In genomic region chr7:108972273-108972672, GRCm38 (mm10) we compare ENCODE assay signal across 10 mouse cellular contexts. TPM values are rescaled to one million over a fixed set of nuclear protein-coding genes. Genes with fewer than 3 reads are reported as not detected.
A peak's percentile ranks its signal among the peaks of the same experiment; 100 is the strongest.
DNase-seq lines count a peak whose midpoint lies in the region; ATAC-seq lines count a peak whose summit lies in the region.
"Had no signal": no experiment of that assay in that cellular context is flagged by ENCODE, and none has a peak within 500 bp of the region (broad histone marks: within the 10 kb centered on the region; RNA-seq: fewer than 3 reads in every experiment).

No protein-coding gene starts in this region.

- peak; percentile 83 for ATAC-seq in hindbrain, embryonic 11.5 days (ENCODE audit: low FRiP score)
- ATAC-seq in neural tube, embryonic 14.5 days (ENCODE audit: low read depth) = peak; percentile 69

- no peak overlapping the region for H3K9ac ChIP-seq in hindbrain, embryonic 11.5 days (ENCODE audit: low read depth, low read length)
- H3K9ac ChIP-seq in neural tube, embryonic 14.5 days (replicated peaks; ENCODE audit: low read depth, low read length) = no peak overlapping the region
- H3K9ac ChIP-seq: heart, embryonic 13.5 days had no signal

- no peak overlapping the region for H3K4me3 ChIP-seq in hindbrain, embryonic 11.5 days (ENCODE audit: low read depth, low read length)
- H3K4me3 ChIP-seq in neural tube, embryonic 14.5 days (ENCODE audit: low read depth, low read length) = no peak overlapping the region
- H3K4me3 ChIP-seq: heart, embryonic 13.5 days; myocyte had no signal

- intact Hi-C loops in gastrocnemius, postnatal 14 days (cut with DNase I; ENCODE audit: low total_unique reads) = no loop called here

- H3K4me1 ChIP-seq in hindbrain, embryonic 11.5 days (replicated peaks; ENCODE audit: control insufficient read depth, insufficient read depth, low read length) = peaks cover 9% of the 10 kb centered on the region; the same call in 1 of the 2 replicates
- 0 out of 2 replicates have a peak, but pooled peaks cover 5% of the 10 kb centered on the region for H3K4me1 ChIP-seq in neural tube, embryonic 14.5 days (ENCODE audit: control insufficient read depth, insufficient read depth, low read length)
- H3K4me1 ChIP-seq: heart, embryonic 13.5 days had no signal

- WGBS in hindbrain, embryonic 11.5 days = 26% methylated on average over 6 of the region's 6 CpGs
- WGBS in neural tube, embryonic 14.5 days = 20% methylated on average over 6 of the region's 6 CpGs

- H3K27ac ChIP-seq in hindbrain, embryonic 11.5 days (ENCODE audit: low read depth, low read length) = 0 out of 2 replicates have a peak overlapping the region, but pooled peaks have one; percentile 10
- no peak overlapping the region for H3K27ac ChIP-seq in neural tube, embryonic 14.5 days (ENCODE audit: low read depth, low read length)
- H3K27ac ChIP-seq: heart, embryonic 13.5 days had no signal

- H3K27me3 ChIP-seq in hindbrain, embryonic 11.5 days (ENCODE audit: control insufficient read depth, insufficient read depth, low read length) = no peaks in the 10 kb centered on the region
- no peaks in the 10 kb centered on the region for H3K27me3 ChIP-seq in neural tube, embryonic 14.5 days (ENCODE audit: control insufficient read depth, insufficient read depth, low read length)

- H3K9me3 ChIP-seq in hindbrain, embryonic 11.5 days (ENCODE audit: control insufficient read depth, low read length) = no peaks in the 10 kb centered on the region
- H3K9me3 ChIP-seq in neural tube, embryonic 14.5 days (ENCODE audit: control insufficient read depth, low read length) = no peaks in the 10 kb centered on the region
- H3K9me3 ChIP-seq: heart, embryonic 13.5 days had no signal

- no peaks in the 10 kb centered on the region for H3K36me3 ChIP-seq in hindbrain, embryonic 11.5 days (ENCODE audit: control insufficient read depth, insufficient read depth, low read length)
- no peaks in the 10 kb centered on the region for H3K36me3 ChIP-seq in neural tube, embryonic 14.5 days (ENCODE audit: control insufficient read depth, insufficient read depth, low read length)
- H3K36me3 ChIP-seq: heart, embryonic 13.5 days had no signal

- peak; percentile 5 for DNase-seq in ovary, adult 18-20 months (ENCODE audit: low spot score)
- no peak for DNase-seq in ovary, postnatal 10 days (ENCODE audit: low spot score)
- DNase-seq in cerebellum, adult 9-10 months = peak; percentile 79
- DNase-seq in hindbrain, embryonic 11.5 days (ENCODE audit: low spot score) = peak; percentile 75
- DNase-seq in urinary bladder, postnatal 25 days (ENCODE audit: low spot score) = no peak
- DNase-seq in lung, postnatal 36 days = no peak
- no peak for DNase-seq in gastrocnemius, postnatal 14 days

- no peak overlapping the region for H3K4me2 ChIP-seq in hindbrain, embryonic 11.5 days (replicated peaks; ENCODE audit: low read depth, low read length)
- H3K4me2 ChIP-seq in neural tube, embryonic 14.5 days (ENCODE audit: low read depth, low read length) = no peak overlapping the region
- H3K4me2 ChIP-seq: heart, embryonic 13.5 days had no signal

RNA-seq across cellular contexts. Expression of gene Tub, which starts 22.1 kb away (rescaled TPM):
- polyA plus RNA-seq in hindbrain, embryonic 11.5 days (2014; fragmentation: Nextera tagmentation; extraction: Ambion mirVana) = 14.6 and 15.7 TPM in 2 replicates
- polyA plus RNA-seq in neural tube, embryonic 14.5 days (2014; fragmentation: Nextera tagmentation; extraction: Ambion mirVana) = 38.4 and 50.3 TPM in 2 replicates
- 1 to 10 TPM in 1 of 2 experiments, under 1 TPM in 1; 0.89 to 1.3 TPM for total RNA-seq in gastrocnemius, postnatal 14 days (2021)
- polyA plus RNA-seq: myocyte had no signal

RNA-seq across cellular contexts. Expression of gene Eif3f, which starts 38.1 kb away (rescaled TPM):
- 78.7 and 87.3 TPM in 2 replicates for polyA plus RNA-seq in hindbrain, embryonic 11.5 days (2014; fragmentation: Nextera tagmentation; extraction: Ambion mirVana)
- 81.2 and 84.4 TPM in 2 replicates for polyA plus RNA-seq in neural tube, embryonic 14.5 days (2014; fragmentation: Nextera tagmentation; extraction: Ambion mirVana)
- 100 to 1,000 TPM in 1 of 2 experiments, 10 to 100 TPM in 1; 98.1 to 105 TPM for total RNA-seq in gastrocnemius, postnatal 14 days (2021)

RNA-seq across cellular contexts. Expression of gene Nlrp10, which starts 42.3 kb away (rescaled TPM):
- not detected in 2 replicates for polyA plus RNA-seq in hindbrain, embryonic 11.5 days (2014; fragmentation: Nextera tagmentation; extraction: Ambion mirVana)
- polyA plus RNA-seq in neural tube, embryonic 14.5 days (2014; fragmentation: Nextera tagmentation; extraction: Ambion mirVana) = 0.05 TPM in 1 of 2 replicates, not detected in the other
- under 1 TPM; 0.66 to 0.70 TPM for total RNA-seq in gastrocnemius, postnatal 14 days (2021)

Comparison
In these comparisons a context has a peak if more than half of its experiments do, and no peak if none do; other contexts are left out.
1. DNase-seq: peak in ovary, adult 18-20 months (single experiment), cerebellum, adult 9-10 months (single experiment) and hindbrain, embryonic 11.5 days (single experiment); none in ovary, postnatal 10 days (single experiment), urinary bladder, postnatal 25 days (single experiment), lung, postnatal 36 days (single experiment) and gastrocnemius, postnatal 14 days (single experiment).